Mouse (Mus musculus) kidney, adult 2 months (tissue): ENCODE data around the gene Prkar1a.

ENCODE experiments used
- CTCF ChIP-seq: fragments of 200-500 bp; conservative IDR thresholded peaks from 2 replicates; pipeline ENCODE4 v1.5.1; 2011; ENCODE audit warnings: low read depth, mild to moderate bottlenecking, control low read depth, low read length, moderate library complexity, mixed read lengths; ENCODE audit not compliant: insufficient read depth, insufficient read length
- POLR2A ChIP-seq: fragments of 200-500 bp; IDR thresholded peaks from one replicate; pipeline ENCODE4 v1.6.1; 2011; ENCODE audit warnings: low read depth, low read length, control low read depth

DNA sequence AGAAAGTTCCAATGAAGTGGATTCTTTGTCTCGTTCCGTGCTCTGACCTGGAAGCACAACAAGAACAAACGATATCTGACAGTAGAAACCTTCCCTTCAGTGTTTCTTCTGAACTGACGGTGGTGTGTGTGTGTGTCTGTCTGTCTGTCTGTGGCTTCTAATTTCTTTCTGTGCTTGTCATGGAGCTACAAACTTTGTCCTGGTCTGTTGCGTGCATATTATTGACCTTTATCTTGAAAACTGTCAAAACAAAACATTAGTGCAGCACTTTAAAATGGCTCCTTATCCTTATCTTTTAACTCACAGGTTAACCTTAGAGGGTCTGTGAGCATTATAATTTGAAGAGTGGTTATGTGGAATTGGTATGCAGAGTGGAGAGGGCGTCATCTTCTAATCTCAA, 3.3 kb downstream of the Prkar1a start:
- TF ChIP-seq POLR2A (no peak), CTCF (no peak)
